Mouse (Mus musculus) kidney, adult 9 months (tissue): ENCODE results near the gene Parp8.
A peak's percentile ranks its signal among the peaks of the same experiment; 100 is the strongest.

Source experiments
- DNase-seq: peaks from one replicate; pipeline ENCODE4 v3.0.0; 2022

Gene Parp8

GRCm38 (mm10) chr13:117013516-117013915 lies 11.8 kb downstream of the Parp8 start:
- no peak for DNase-seq

- no peak for DNase-seq
These were observed 13.3 kb downstream of the Parp8 start for GRCm38 (mm10) chr13:117012031-117012430.

GRCm38 (mm10) chr13:117010143-117010542 lies 15.2 kb downstream of the Parp8 start:
- DNase-seq = peak; percentile 35

- DNase-seq = no peak
These were observed 17.0 kb downstream of the Parp8 start for GRCm38 (mm10) chr13:117008021-117009015.

- DNase-seq = no peak
These were observed 17.8 kb downstream of the Parp8 start for GRCm38 (mm10) chr13:117007566-117007965.

- no peak for DNase-seq
These were observed 18.7 kb downstream of the Parp8 start for GRCm38 (mm10) chr13:117006638-117007037.

- no peak for DNase-seq
These were observed 24.8 kb downstream of the Parp8 start for GRCm38 (mm10) chr13:117000493-117000892.

GRCm38 (mm10) chr13:116991560-116991959 lies 33.8 kb downstream of the Parp8 start:
- no peak for DNase-seq

- DNase-seq = no peak
These were observed 35.0 kb downstream of the Parp8 start for GRCm38 (mm10) chr13:116990327-116990726.

- no peak for DNase-seq
These were observed 36.6 kb downstream of the Parp8 start for GRCm38 (mm10) chr13:116988706-116989105.

GRCm38 (mm10) chr13:116988208-116988607 lies 37.1 kb downstream of the Parp8 start:
- DNase-seq = no peak

GRCm38 (mm10) chr13:116987284-116987683 lies 38.1 kb downstream of the Parp8 start:
- no peak for DNase-seq

GRCm38 (mm10) chr13:116986658-116987057 lies 38.7 kb downstream of the Parp8 start:
- no peak for DNase-seq

GRCm38 (mm10) chr13:116974081-116974860 lies 51.1 kb downstream of the Parp8 start:
- no peak for DNase-seq

GRCm38 (mm10) chr13:116973491-116973890 lies 51.8 kb downstream of the Parp8 start:
- no peak for DNase-seq

- peak; percentile 70 for DNase-seq
These were observed 53.2 kb downstream of the Parp8 start for GRCm38 (mm10) chr13:116972036-116972611.

- no peak for DNase-seq
These were observed 54.5 kb downstream of the Parp8 start for GRCm38 (mm10) chr13:116970706-116971428.

- DNase-seq = no peak
These were observed 55.7 kb downstream of the Parp8 start for GRCm38 (mm10) chr13:116969650-116970049.

GRCm38 (mm10) chr13:116968906-116969305 lies 56.4 kb downstream of the Parp8 start:
- peak; percentile 75 for DNase-seq

GRCm38 (mm10) chr13:116967459-116967858 lies 57.9 kb downstream of the Parp8 start:
- DNase-seq = no peak

GRCm38 (mm10) chr13:116962480-116963462 lies 62.6 kb downstream of the Parp8 start:
- DNase-seq = peak; percentile 42
